Mouse (Mus musculus) forebrain, embryonic 14.5 days (tissue): ENCODE measurements around the gene Arl16. TPM values are rescaled to one million over a fixed set of nuclear protein-coding genes. Genes with fewer than 3 reads are reported as not detected.

ENCODE experiments used
- ATAC-seq: fragments of 200-750 bp; cut with Nextera tagmentation; 2 replicates; pipeline ENCODE4 v1.8.0; 2017; ENCODE audit warnings: mild to moderate bottlenecking, moderate library complexity
- DNase-seq: peaks from one replicate; pipeline ENCODE4 v3.0.0-alpha.2; 2015; ENCODE audit warnings: low spot score
- H3K27ac ChIP-seq: fragments of 300-500 bp; sonication (generic); 2 replicates; pipeline ENCODE4 v1.5.1; 2014; ENCODE audit warnings: low read depth, mild to moderate bottlenecking, control low read depth, low read length, moderate library complexity
- H3K27me3 ChIP-seq: fragments of 300-500 bp; sonication (generic); replicated peaks from 2 replicates; pipeline ENCODE4 v1.6.1; 2014; ENCODE audit warnings: low read length, control low read depth, mixed read lengths; ENCODE audit not compliant: control insufficient read depth, insufficient read depth
- H3K36me3 ChIP-seq: fragments of 300-500 bp; sonication (generic); 2 replicates; pipeline ENCODE4 v1.6.1; 2014; ENCODE audit warnings: low read length, control low read depth; ENCODE audit not compliant: control insufficient read depth, insufficient read depth
- H3K4me1 ChIP-seq: fragments of 300-500 bp; sonication (generic); 2 replicates; pipeline ENCODE4 v1.6.1; 2014; ENCODE audit warnings: antibody characterized with exemption, low read length, control low read depth; ENCODE audit not compliant: control insufficient read depth, insufficient read depth
- H3K4me2 ChIP-seq: fragments of 300-500 bp; sonication (generic); 2 replicates; pipeline ENCODE4 v1.6.1; 2014; ENCODE audit warnings: mild to moderate bottlenecking, control low read depth, low read length
- H3K4me3 ChIP-seq: fragments of 300-500 bp; sonication (generic); 2 replicates; pipeline ENCODE4 v1.5.1; 2014; ENCODE audit warnings: low read depth, low read length, control low read depth
- H3K9ac ChIP-seq: fragments of 300-500 bp; sonication (generic); 2 replicates; pipeline ENCODE4 v1.6.1; 2014; ENCODE audit warnings: mild to moderate bottlenecking, low read length, control low read depth, moderate library complexity
- H3K9me3 ChIP-seq: fragments of 300-500 bp; sonication (generic); replicated peaks from 2 replicates; pipeline ENCODE4 v1.6.1; 2016; ENCODE audit warnings: low read length, control low read depth, mixed read lengths; ENCODE audit not compliant: control insufficient read depth
- WGBS: fragments of 180-500 bp; shearing (Covaris S2); extraction: QIAGEN DNeasy Blood & Tissue Kit; methylation state at CpG from one replicate; pipeline ENCODE4 v1.1.7; 2014; 5-methylcytosine and 5-hydroxymethylcytosine counted together
- polyA plus RNA-seq: library from polyadenylated mRNA; unstranded; fragments of >200 nt; fragmentation: Nextera tagmentation; extraction: Ambion mirVana; gene quantifications from 2 replicates; pipeline ENCODE4 v1.2.1, GENCODE M21; 2014

The Arl16 gene
- polyA plus RNA-seq, 1 experiment from 2014 or later, result 37.4 TPM

DNA sequence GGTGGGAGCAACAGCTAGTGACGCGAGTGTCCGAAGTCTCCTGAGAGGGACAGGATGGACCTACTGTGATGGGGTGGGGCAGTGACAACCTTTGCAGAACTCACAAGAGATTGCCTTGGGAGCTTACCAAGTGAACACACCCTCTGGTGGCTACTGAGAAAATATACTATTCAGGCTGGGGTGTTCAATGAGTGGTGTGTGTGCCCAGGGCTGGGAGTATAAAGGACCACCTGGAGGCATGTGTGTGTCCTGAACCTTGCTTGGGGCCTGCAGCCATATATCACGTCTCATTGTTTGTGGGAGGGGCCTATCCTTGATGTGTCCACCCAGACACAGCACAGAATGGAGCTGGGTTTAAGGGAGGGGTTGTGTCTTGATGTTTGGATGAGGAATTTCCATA lies 21.1 kb upstream of the Arl16 start:
- no peak for ATAC-seq
- Histone ChIP-seq H3K27me3 (no peaks in the 10 kb centered on the region), H3K9ac (no peak overlapping the region), H3K4me3 (no peak overlapping the region), H3K4me1 (peaks cover 24% of the 10 kb centered on the region), H3K36me3 (peaks cover 42% of the 10 kb centered on the region), H3K27ac (no peak overlapping the region), H3K4me2 (no peak overlapping the region), H3K9me3 (no peaks in the 10 kb centered on the region)
- 79% methylated on average over 4 of the region's 4 CpGs for WGBS
- DNase-seq, result no peak

DNA sequence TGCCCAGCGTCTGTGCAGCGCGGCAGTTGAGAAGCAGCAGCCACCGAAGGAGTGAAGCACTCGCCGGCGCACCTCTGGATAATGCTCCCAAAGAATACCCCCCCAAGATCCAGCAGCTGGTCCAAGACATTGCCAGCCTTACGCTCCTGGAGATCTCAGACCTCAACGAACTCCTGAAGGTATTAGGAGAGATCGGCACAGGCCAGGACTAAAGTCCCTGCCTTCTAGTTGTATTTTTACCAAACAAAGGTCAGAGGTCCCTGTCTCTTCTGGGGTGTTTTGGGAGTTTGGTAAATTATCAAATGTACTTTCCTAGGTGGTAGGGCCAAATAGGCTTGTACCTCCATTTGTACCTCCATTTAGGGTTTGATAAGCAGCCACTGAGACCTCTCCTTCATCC lies 17.8 kb upstream of the Arl16 start:
- Histone ChIP-seq H3K4me2 (peak overlapping the region; percentile 90), H3K9ac (peak overlapping the region; percentile 86), H3K27ac (peak overlapping the region; percentile 91; the same call in 1 of the 2 replicates), H3K27me3 (no peaks in the 10 kb centered on the region), H3K4me1 (peaks cover 7% of the 10 kb centered on the region), H3K4me3 (peak overlapping the region; percentile 97), H3K9me3 (no peaks in the 10 kb centered on the region), H3K36me3 (peaks cover 74% of the 10 kb centered on the region)
- DNase-seq, result no peak
- no peak for ATAC-seq
- WGBS, result 9% methylated on average over 10 of the region's 10 CpGs

DNA sequence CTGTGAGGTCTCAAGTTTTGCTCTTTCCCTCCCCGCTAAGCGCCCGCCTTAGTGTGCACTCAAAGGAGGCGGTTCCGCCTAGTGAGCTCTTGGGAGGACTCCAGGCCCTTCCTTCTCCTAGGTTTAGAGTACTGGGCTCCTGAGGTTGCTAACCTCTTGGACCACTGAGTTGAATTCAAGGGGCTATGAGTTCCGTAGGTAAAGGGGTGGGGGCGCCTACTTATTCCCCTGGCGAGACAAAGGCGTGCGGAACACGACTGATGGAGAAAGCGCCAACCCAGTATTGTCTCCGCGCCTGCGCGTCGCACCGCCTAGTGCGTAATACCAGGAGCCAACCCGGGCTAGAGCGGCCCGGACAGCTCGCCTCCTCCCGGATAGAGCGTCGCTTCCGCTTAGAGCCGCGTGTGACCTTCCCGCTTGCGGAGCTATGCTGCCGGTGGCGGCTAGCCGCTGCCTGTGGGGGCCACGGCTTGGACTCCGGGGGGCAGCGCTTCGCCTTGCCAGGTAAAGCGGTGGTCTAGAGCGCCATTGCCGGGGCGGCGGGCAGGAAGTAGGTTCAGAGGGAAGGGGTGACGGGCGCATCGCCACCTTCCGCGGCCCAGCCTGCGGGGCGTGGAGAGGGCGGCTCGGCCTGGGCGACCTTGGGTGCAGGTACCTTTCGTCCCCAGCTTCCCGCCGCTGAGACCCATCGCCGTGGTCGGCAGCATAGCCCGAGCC lies 17.0 kb upstream of the Arl16 start, which contains the start of gene Mrpl12:
Mrpl12 (plus strand) TSS at position 349 of the 717 bp plus-strand sequence.
- peaks cover 74% of the 10 kb centered on the region for H3K36me3 ChIP-seq
- peak within 1 kb of the TSS; percentile 97 for H3K4me3 ChIP-seq
- peak; percentile 99 for DNase-seq
- ATAC-seq, result peak; percentile 97
- no peaks in the 10 kb centered on the region for H3K9me3 ChIP-seq
- no peaks in the 10 kb centered on the region for H3K27me3 ChIP-seq
- under 1% methylated on average over 59 of the region's 60 CpGs for WGBS
- H3K9ac ChIP-seq, result peak within 1 kb of the TSS; percentile 86
- peaks cover 7% of the 10 kb centered on the region for H3K4me1 ChIP-seq
- H3K4me2 ChIP-seq, result peak within 1 kb of the TSS; percentile 90
- H3K27ac ChIP-seq, result peak within 1 kb of the TSS; percentile 91

DNA sequence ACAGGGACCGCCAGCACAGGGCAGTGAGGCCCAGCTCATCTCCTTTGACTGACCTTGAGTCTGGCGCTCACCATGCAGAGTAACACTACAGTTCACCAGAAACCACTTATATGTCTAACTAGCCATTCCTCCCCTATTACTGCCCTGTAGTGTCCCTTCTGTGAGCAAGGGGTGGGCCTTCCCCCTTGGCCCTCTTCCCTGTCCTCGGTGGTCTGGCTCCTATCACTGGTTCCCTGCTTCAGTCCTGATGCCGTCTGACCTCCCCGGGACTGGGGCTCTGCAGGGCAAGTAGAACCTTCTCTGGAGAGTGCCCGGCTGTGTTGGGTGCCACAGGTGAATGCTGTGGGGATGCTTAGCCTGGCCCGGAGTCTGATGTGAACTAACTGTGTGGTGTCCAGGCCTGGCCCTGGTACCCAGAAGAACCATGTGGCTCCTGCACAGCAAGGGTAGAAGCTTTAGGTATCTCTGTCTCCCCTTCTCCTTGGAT lies 16.1 kb upstream of the Arl16 start:
- ATAC-seq, result no peak
- H3K4me3 ChIP-seq, result peak overlapping the region; percentile 97; the same call in 1 of the 2 replicates
- peaks cover 7% of the 10 kb centered on the region for H3K4me1 ChIP-seq
- peaks cover 75% of the 10 kb centered on the region for H3K36me3 ChIP-seq
- WGBS, result 86% methylated on average over 7 of the region's 7 CpGs
- peak overlapping the region; percentile 91 for H3K27ac ChIP-seq
- peak overlapping the region; percentile 86; the same call in 1 of the 2 replicates for H3K9ac ChIP-seq
- H3K9me3 ChIP-seq, result no peaks in the 10 kb centered on the region
- DNase-seq, result no peak
- no peaks in the 10 kb centered on the region for H3K27me3 ChIP-seq
- peak overlapping the region; percentile 90; the same call in 1 of the 2 replicates for H3K4me2 ChIP-seq

GRCm38 (mm10) chr11:120472052-120472451 lies 4.6 kb upstream of the Arl16 start:
- peaks cover 3% of the 10 kb centered on the region; the same call in 1 of the 2 replicates for H3K4me1 ChIP-seq
- DNase-seq, result no peak
- no peak for ATAC-seq
- no peak overlapping the region for H3K4me3 ChIP-seq
- no peak overlapping the region for H3K27ac ChIP-seq
- H3K9ac ChIP-seq, result no peak overlapping the region
- 99% methylated on average over 6 of the region's 6 CpGs for WGBS
- H3K4me2 ChIP-seq, result no peak overlapping the region
- peaks cover 75% of the 10 kb centered on the region for H3K36me3 ChIP-seq
- no peaks in the 10 kb centered on the region for H3K27me3 ChIP-seq
- no peaks in the 10 kb centered on the region for H3K9me3 ChIP-seq

- Histone ChIP-seq H3K4me2 (peak overlapping the region; percentile 72), H3K9me3 (no peaks in the 10 kb centered on the region), H3K27me3 (no peaks in the 10 kb centered on the region), H3K9ac (peak overlapping the region; percentile 80), H3K27ac (peak overlapping the region; percentile 24; the same call in 1 of the 2 replicates), H3K4me3 (peak overlapping the region; percentile 90), H3K36me3 (peaks cover 58% of the 10 kb centered on the region), H3K4me1 (peaks cover 11% of the 10 kb centered on the region)
- DNase-seq (no peak), ATAC-seq (peak; percentile 68)
- 3% methylated on average over 33 of the region's 33 CpGs for WGBS
Observed at GRCm38 (mm10) chr11:120467736-120468092, 307 bp upstream of the Arl16 start.

- Histone ChIP-seq H3K4me1 (peaks cover 11% of the 10 kb centered on the region), H3K9me3 (no peaks in the 10 kb centered on the region), H3K27ac (no peak overlapping the region), H3K4me2 (no peak overlapping the region), H3K27me3 (no peaks in the 10 kb centered on the region), H3K9ac (no peak overlapping the region), H3K4me3 (no peak overlapping the region), H3K36me3 (peaks cover 58% of the 10 kb centered on the region)
- WGBS, result 97% methylated on average over 4 of the region's 4 CpGs
- DNase-seq (no peak), ATAC-seq (no peak)
Observed at GRCm38 (mm10) chr11:120465521-120465920, 1.9 kb downstream of the Arl16 start.

DNA sequence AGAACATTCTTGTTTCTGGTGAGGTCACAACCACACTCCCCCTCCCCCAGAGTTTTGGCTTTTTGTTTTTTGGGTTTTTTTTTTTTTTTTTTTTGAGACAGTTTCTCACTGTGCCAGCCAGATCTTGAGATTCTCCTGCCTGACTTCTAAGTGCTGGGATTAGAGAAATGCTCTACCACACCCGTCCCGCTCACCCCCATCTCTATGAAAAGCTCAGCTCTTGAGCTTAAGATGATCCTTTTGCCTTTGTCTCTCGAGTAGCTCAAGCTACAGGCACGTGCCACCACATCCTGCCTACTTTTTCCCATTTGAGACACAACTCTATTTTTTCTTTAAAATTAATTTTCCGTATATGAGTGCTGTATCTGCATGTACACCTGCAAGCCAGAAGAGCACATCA lies 3.0 kb downstream of the Arl16 start:
- H3K27ac ChIP-seq, result no peak overlapping the region
- H3K36me3 ChIP-seq, result peaks cover 56% of the 10 kb centered on the region
- WGBS, result 90% methylated on average over 5 of the region's 5 CpGs

DNA sequence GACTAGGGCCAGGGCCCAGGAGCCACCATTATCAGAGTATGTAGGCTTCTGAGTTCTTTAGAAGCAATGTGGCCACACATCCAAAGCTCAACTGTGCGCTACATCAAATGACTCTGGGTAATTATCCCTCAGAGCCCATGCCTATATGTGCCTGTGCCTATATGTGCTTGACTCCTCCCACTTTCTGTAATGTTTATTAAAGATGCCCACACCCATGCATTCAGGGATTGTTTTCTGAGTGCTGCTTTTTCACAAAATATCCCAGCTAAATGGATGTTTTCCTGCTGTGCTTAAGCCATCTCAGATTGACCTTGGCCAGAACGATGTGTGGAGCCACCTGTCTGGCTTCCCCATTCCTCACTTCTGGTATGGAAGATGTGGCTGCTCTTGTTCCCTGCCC lies 3.9 kb downstream of the Arl16 start:
- WGBS, result 89% methylated on average over 2 of the region's 2 CpGs
- peaks cover 53% of the 10 kb centered on the region for H3K36me3 ChIP-seq
- no peaks in the 10 kb centered on the region for H3K27me3 ChIP-seq

More for the DNA sequence above, 3.0 kb downstream of the Arl16 start:
- Histone ChIP-seq H3K9ac (no peak overlapping the region), H3K4me1 (peaks cover 11% of the 10 kb centered on the region), H3K4me2 (no peak overlapping the region), H3K4me3 (no peak overlapping the region), H3K27me3 (no peaks in the 10 kb centered on the region), H3K9me3 (no peaks in the 10 kb centered on the region)
- DNase-seq (no peak), ATAC-seq (no peak)

More for the DNA sequence above, 3.9 kb downstream of the Arl16 start:
- H3K9me3 ChIP-seq, result no peaks in the 10 kb centered on the region
- H3K4me2 ChIP-seq, result no peak overlapping the region
- H3K9ac ChIP-seq, result no peak overlapping the region
- H3K4me1 ChIP-seq, result peaks cover 12% of the 10 kb centered on the region
- ATAC-seq (no peak), DNase-seq (no peak)
- no peak overlapping the region for H3K27ac ChIP-seq
- H3K4me3 ChIP-seq, result no peak overlapping the region
